Mouse (Mus musculus) adrenal gland, postnatal 14 days (tissue): ENCODE results near the gene Itgb1bp1. TPM values are rescaled to one million over a fixed set of nuclear protein-coding genes. Genes with fewer than 3 reads are reported as not detected.

Experiments used
- DNase-seq: peaks from one replicate; pipeline ENCODE4 v3.0.0; 2021; ENCODE audit warnings: mixed read lengths
- total RNA-seq: library from RNA; stranded (reverse); gene quantifications from 2 replicates; pipeline ENCODE4 v1.2.3, GENCODE M21; 2021

The Itgb1bp1 gene
- total RNA-seq, 1 experiment from 2014 or later, result 70.1 TPM

GRCm38 (mm10) chr12:21301932-21302331 is 15.8 kb upstream of the Itgb1bp1 start:
- no peak for DNase-seq

- peak; percentile 81 for DNase-seq
These were observed 15.2 kb upstream of the Itgb1bp1 start for GRCm38 (mm10) chr12:21301324-21301723.

DNA sequence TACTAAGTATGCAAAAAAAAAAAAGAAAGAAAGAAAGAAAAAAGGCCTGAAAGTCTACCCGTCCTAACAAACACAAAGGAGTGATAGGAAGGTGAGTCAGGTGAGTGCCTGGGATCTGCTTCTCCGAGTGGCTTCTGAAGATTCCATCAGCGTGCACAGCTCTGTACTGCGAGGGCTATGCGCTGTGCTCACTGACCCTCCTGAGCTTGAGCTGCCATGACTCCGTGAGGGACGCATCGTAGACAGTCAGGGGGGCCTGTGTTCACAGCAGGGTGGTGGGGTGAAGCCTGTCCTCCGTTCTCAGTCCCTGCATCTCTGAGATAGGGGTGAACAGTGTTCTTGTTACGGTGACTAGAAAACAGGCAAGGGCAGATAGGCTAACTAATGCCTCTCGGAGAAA is 12.8 kb upstream of the Itgb1bp1 start:
- DNase-seq, result no peak

DNA sequence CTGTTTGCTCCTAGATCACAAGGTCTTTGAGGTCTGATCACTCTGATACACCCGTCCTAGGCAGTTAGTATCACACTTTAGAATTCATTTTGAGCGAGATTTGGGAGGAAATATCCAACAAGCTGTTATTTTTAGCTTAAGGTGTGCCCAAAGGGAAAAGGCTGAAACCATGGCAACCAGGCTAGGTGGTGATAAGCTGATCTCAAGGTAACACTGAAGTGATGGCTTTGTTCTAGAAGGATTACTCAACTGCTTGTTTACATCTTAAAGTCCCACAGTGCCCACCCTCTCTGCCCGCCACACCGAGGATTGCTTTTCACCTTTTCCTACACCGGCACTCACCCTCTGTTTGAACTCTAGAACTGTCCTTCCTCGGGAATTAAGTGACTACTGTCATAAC is 3.6 kb upstream of the Itgb1bp1 start:
- no peak for DNase-seq

GRCm38 (mm10) chr12:21288716-21289395 is 2.8 kb upstream of the Itgb1bp1 start:
- no peak for DNase-seq

DNA sequence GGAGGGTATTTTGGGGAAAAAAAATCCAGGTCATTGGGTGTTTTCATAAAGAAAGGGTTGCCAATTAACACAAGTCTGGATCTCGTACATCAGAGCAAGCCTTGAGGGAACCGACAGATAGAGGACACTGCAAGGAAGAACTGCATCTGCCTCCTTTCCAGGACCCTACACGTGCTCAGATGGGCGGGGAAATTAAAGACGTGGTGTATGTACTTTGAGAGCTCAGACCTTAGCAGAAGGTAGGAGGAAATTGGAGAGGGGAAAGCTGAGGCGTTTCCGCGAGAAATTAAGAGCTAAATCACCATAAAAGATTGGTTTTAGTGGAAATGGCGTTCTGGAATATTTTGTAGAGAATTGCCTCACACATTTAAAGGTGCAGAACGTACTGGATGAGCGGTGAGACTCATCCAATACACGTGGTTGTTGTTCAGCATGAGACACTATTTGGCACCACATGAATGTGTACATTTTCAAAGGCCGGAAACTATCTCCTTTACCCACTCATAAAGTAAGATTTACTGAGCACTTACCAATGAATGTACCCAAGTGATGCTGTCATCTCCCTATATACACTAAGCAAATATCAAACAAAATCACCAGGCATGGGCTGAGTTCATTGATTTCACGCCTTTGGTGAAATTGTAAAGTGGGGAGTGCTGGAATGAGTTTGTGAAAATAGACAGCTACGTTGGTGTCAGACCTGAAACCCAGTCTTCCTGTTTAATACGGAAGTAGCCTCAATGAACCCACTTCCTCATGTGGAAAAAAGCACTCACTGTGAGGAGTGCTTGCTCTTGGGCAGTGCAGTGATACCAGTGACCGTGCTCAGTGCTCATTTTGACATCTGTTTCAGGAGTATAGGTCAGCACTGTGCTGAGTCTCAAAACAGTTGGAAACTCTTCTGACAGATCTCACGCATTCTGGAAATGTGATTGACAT is 897 bp upstream of the Itgb1bp1 start:
- peak; percentile 32 for DNase-seq

DNA sequence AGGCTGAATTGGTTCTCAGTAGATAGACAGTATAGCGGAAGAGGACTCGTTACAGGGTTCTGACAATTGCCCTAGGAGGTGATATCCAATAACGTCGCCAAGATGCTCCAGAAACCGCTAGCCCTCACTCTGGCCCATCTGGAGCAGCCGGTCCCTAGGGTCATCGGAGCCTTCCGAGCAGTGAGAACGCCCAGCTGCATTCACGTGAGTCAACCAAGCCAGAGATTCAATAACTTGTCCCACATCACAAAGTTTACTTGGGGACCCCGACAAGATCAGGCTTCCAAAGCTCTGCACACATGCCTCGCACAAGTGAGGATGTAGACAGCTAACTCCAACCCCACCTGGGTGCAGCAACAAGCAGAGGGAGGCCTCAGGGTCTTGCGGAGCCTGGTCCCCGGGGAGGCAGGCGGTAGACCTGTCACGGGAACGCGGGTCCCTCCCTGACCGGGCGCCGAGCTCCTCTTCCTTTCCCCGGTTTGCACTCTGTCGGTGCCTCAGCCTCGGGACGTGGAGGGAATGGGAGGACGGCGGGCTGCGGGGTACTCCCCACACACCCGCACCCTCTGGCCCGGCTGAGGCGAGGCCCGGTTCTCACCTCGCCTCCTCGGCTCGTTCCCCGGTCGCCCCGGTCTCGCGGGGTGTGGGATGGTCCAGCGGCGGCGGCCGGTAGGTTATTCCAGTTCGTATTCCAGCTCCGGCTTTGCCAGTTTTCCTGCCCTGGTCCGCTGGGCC is 409 bp downstream of the Itgb1bp1 start:
- no peak for DNase-seq

DNA sequence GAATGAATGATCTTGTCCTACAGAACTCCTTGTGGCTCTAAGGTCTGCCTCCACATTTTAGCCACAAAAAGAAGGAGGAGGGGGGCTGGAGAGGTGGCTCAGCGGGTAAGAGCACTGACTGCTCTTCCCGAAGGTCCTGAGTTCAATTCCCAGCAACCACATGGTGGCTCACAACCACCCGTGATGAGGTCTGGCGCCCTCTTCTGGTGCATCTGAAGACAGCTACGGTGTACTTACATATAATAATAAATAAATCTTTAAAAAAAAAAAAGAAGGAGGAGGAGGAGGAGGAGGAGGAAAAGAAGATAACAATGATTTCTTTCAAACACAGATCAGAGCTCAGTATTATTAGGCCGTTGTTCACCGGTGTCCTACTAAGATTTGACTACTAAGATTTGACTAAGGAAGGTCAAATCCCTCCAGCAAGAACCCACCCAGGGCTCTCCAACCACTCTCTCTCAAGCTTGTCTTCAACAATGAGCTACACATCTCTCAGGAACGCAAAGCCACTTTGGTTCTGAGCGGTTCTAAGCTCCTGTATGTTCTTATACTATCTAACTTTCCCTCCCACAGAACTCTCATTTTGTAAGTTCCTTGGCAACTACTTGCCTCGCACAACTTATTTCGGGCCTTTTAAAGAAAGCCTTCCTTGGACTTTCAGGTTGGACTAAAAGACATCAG is 1.2 kb downstream of the Itgb1bp1 start, which contains the start of gene Cpsf3:
Gene Cpsf3, plus strand, starts transcription at position 631 of the 681 bp plus-strand sequence.
- no peak for DNase-seq

DNA sequence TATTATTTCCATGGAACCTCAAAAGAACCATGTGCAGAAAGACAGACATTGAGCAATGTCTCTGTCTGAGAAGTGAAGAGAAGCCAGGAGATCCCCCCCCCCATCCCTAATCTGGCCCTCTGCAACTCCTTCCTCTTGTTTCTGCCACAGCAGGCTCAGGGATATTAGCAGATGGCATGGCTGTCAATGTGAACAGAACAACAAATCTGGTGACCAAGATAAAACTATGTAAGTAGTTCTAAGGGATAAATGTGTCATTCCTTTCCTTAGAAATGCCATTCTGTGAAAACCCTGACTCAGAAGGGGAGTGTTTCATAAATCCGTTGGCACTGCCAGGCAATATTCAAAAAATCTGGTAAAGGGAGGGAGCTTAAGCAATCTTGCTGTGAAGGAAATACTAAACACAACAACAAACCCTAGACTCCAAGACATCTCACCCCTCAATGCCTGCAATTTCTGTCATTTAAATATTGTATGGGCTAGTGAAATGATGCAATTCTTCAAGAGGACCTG is 8.7 kb downstream of the Itgb1bp1 start:
- no peak for DNase-seq

- DNase-seq, result no peak
These were observed 11.6 kb downstream of the Itgb1bp1 start for GRCm38 (mm10) chr12:21274446-21274845.

DNA sequence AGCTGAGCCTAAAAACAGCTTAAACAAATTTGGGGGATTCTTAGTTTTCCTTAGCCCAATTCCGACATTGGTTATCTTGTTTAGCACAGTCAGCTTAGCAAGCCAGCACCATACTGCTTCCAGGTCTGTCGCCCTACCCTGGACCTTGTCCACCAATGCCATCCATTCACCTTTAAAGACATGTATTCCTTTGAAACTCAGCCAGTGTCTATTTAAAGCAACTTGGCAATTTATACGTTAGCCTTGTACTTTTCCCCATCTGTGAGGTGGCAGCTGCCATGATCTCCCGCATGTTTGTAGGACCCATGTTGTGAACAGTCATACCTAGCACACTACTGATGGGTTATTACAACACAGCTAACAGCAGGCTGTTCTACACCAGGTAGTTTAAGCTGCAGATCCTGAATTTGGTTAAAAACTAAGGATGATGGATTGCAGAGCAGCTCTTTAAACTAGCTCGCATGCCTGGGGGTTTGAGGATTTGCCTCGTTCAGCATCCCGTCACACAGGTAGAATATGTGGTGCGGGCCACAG is 17.9 kb downstream of the Itgb1bp1 start:
- no peak for DNase-seq

DNA sequence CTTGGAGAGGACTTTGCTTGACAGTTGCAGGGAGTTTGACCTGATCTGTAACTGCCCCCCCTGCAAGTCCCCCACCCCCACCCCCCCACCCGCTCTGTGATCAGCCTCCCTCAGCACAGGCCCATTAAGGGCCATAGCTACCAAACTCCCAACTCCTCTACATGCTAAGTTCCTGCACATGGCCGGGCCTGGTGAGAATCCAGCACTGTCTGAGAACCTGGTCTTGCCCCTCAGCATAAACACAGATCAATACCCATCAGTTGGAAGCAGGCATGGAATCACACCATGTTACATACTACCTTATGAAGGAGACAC is 19.3 kb downstream of the Itgb1bp1 start:
- no peak for DNase-seq

DNA sequence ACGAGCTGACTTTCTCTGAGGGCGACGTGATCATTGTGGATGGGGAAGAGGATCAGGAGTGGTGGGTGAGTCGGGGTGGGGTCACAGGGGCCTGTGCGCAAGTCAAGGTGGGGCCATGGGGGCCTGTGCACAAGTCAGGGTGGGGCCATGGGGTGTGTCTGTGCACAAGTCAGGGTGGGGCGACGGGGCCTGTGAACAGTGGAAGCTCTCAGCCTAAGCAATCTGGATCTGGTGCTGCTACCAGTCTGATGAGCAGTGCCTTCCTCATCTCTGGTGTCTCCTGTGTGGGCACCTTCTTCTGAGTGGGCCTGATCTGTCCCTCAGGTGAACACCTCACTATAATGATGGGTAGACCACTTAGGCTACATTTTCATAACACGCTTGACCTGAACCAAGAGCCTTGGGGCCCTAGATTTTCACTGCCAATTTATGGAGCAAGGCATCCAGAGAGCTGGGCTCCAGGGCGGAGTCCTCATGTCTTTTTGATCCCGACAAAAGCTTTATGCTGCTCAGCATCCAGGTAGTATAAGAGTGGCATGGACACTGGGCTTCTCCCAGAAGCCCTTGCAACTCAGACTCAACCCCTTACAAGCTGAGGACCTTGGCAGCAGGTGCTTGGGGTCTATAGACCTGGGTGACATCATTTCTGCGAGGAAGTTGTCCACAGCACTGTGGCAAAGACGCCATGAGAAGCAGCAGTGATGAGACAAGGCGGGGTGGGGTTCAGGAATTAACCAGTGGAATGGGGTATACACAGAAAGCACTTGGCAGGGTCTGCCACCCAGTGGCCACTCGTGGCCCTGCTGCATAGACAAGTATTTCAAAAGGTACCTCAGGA is 19.9 kb downstream of the Itgb1bp1 start:
- DNase-seq, result peak; percentile 76

- no peak for DNase-seq
These were observed 20.6 kb downstream of the Itgb1bp1 start for GRCm38 (mm10) chr12:21265501-21265900.

DNA sequence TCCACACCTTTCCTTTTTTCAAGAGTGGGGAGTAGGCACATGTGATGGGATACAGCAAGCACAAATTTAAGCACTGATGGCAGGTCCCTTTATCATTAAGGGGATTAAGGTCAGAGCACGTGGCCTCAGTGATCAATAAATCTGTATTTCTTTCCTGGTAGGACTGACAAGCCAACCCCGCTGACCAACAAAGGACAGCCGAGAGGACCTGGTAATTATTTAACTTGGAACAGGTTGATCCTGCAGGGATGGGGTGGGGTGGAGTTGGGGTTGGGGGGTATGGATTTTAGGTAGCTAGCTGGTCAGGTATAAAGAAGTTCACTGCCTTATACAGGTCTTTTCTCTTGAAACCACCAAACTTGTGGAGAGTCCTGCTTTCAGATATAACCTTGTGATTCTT is 21.1 kb downstream of the Itgb1bp1 start:
- DNase-seq, result no peak

GRCm38 (mm10) chr12:21264241-21264640 is 21.8 kb downstream of the Itgb1bp1 start:
- DNase-seq, result peak; percentile 40

DNA sequence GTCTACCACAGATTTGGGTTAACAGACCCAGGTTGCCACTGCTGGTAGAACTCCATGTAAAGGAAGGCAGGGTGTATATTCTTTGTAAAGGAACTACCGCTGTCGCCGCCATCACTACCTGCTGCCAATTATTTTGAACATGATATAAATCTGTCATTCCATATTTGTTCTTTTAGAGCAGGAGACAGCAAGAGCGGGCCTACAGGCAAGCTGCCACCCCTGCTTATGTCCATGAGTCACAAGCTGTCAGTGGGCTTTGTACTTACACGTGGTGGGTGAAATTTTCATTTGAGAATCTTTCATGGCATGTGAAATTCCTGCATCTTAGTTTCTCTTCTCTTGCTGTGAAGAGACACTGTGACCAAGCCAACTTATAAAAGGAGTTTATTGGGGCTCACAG is 22.8 kb downstream of the Itgb1bp1 start:
- DNase-seq, result no peak

GRCm38 (mm10) chr12:21261521-21261920 is 24.6 kb downstream of the Itgb1bp1 start:
- no peak for DNase-seq

DNA sequence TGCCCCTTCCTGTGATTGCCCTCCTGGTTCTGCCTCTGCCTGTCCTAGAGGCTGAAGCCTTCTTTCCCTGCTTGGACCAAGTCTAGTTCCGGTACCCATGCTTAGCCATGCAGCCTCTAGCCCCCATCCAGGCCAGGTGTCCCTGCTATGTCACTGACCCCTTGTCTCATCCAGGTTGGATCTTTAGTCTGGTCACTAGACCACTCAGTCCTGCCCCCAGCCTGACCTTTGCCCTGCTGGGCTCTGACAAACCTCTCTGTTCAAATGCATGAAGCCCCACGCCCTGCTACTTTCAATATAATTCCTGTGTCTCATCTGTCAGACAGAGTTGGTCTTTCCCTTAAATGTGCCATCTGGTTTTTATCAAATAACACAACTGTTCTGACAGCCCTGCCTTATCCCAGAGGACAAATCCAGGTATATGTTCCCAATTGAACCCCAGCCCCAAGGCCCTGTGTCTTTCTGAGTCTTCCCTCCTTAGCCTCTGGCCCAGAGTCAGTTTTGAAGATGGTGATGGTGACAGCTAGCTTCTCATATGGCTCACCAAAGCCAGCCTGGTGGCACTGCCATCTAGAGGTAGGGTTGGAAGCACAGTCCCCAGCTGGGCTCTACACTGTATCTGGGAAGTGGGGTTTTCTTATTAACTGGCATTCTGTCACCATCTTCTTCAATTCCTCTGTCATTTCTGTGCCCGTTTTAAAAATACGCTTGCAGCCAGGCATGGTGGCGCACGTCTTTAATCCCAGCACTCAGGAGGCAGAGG is 25.4 kb downstream of the Itgb1bp1 start:
- DNase-seq, result peak; percentile 36
